Mouse (Mus musculus): ENCODE measurements around the gene Rnase13. TPM values are rescaled to one million over a fixed set of nuclear protein-coding genes. Genes with fewer than 3 reads are reported as not detected.

The Rnase13 gene
- total RNA-seq, 2 experiments from 2014 or later: not detected

DNA sequence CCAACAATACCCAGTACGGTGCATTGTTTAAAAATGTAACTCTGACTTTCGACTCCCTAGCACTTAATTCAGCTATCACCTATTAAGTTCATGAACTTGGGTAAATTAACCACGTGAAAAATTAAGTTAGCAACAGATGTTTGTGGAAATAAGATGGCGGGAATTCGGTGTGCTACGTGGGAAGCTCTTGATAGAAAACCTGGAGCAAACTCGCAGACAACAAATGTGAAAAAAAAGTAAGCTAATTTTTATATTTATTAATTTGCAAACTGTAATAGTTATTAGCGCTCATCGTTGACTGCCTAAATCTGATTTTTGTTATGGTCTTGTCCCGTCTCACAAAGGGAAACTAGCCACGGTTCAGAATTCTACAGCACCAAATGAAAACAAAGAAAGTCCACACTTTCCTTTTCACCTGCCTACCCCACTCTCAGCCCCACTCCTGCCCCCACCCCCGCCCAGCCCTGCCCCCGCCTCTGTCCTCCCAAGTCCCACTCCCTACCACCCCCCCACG is 38.5 kb downstream of the Rnase13 start:
- no peak for ATAC-seq (replicated peaks; ENCODE audit: poor library complexity)

DNA sequence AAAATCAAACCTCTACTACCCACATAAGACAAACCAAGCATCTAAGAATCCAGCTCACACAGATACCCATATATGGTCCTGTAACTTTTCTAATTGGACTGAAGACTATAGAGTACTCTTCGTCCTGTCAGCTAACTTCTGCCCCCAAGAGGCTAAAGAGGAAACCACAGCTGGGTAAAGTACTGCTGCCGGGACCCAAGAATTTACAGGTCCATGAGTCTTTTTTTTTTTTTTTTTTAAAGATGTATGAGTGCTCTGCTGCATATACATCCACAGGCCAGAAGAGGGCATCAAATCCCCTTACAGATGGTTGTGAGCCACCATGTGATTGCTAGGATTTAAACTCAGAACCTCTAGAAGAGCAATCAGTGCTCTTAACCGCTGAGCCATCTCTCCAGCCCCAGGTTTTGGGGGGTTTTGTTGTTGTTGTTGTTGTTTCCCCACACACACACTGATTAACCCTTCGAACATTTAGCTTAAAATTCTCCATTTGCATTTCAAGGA is 39.0 kb downstream of the Rnase13 start:
- peak; percentile 69 for ATAC-seq (replicated peaks; ENCODE audit: poor library complexity)

DNA sequence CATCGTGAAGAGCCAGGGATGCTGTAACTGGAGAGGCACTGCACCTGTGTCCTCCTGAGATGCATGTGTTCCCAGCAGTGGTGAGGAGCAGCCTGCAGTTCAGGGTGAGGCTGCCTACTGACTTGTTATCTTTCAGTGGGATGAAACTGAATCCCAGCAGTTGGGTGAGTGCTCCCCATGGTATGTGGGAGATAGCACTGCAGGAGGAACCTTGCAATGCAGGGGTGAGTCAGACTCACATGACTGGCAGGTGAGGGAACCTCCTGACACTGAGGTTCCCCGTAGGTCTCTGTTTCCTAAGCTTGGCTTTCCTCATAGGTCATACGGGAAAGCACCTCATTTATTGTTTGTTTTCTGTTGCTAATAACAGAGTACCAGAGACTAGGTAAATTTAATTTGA is 45.1 kb downstream of the Rnase13 start:
- ATAC-seq (replicated peaks; ENCODE audit: poor library complexity): no peak

DNA sequence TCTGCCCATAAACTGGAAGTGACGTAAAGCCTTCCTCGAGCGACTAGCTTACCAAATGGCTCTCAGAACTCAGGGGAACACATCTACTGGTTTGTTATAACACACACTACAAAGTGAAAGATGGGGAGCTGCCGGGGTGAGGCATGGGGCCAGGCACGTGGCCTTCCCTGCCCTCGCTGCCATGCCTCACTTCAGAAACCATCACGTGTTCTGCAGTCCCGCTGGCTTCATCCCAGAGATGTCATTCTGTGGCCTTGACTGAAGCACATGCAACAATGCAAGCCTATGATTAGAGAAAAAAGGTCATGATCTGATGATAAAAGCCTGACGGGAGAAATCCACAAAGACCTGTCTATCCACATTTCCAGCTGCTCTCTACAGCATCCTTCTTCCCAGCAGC is 50.8 kb downstream of the Rnase13 start:
- ATAC-seq (replicated peaks; ENCODE audit: poor library complexity): no peak

Other genes with a start within 250 kb of the Rnase13 start
- not detected in 2 replicates for gene Gm17079, start 227.3 kb downstream of the Rnase13 start, total RNA-seq (2015)
- not detected in 2 replicates for gene Gm17079, start 227.3 kb downstream of the Rnase13 start, total RNA-seq (2017)
- gene Gm5800, start 205.6 kb downstream of the Rnase13 start, total RNA-seq (2015): not detected in 2 replicates
- gene Gm5800, start 205.6 kb downstream of the Rnase13 start, total RNA-seq (2017): not detected in 2 replicates
- not detected in 2 replicates for gene Ang4, start 149.2 kb downstream of the Rnase13 start, total RNA-seq (2015)
- gene Ang4, start 149.2 kb downstream of the Rnase13 start, total RNA-seq (2017): not detected in 2 replicates
- gene AY358078, start 122.7 kb downstream of the Rnase13 start, total RNA-seq (2015): not detected in 2 replicates
- gene AY358078, start 122.7 kb downstream of the Rnase13 start, total RNA-seq (2017): not detected in 2 replicates
- 5.8 and 12.8 TPM in 2 replicates for gene Ear6, start 69.1 kb downstream of the Rnase13 start, total RNA-seq (2015)
- 7.5 and 19.0 TPM in 2 replicates for gene Ear6, start 69.1 kb downstream of the Rnase13 start, total RNA-seq (2017)
- 6.7 and 10.1 TPM in 2 replicates for gene Mettl17, start 37.9 kb downstream of the Rnase13 start, total RNA-seq (2015)
- gene Mettl17, start 37.9 kb downstream of the Rnase13 start, total RNA-seq (2017): 14.7 and 15.5 TPM in 2 replicates
- gene Slc39a2, start 29.9 kb downstream of the Rnase13 start, total RNA-seq (2015): 0.10 and 0.34 TPM in 2 replicates
- 0.17 TPM in 1 of 2 replicates, not detected in the other for gene Slc39a2, start 29.9 kb downstream of the Rnase13 start, total RNA-seq (2017)
- gene Ndrg2, start 8.6 kb downstream of the Rnase13 start, total RNA-seq (2015): 8.9 and 10.4 TPM in 2 replicates
- gene Ndrg2, start 8.6 kb downstream of the Rnase13 start, total RNA-seq (2017): 7.0 and 15.6 TPM in 2 replicates
- gene Tppp2, start 4.3 kb downstream of the Rnase13 start, total RNA-seq (2015): not detected in 2 replicates
- not detected in 2 replicates for gene Tppp2, start 4.3 kb downstream of the Rnase13 start, total RNA-seq (2017)
- 3.0 and 9.1 TPM in 2 replicates for gene Arhgef40, start 61.9 kb upstream of the Rnase13 start, total RNA-seq (2015)
- gene Arhgef40, start 61.9 kb upstream of the Rnase13 start, total RNA-seq (2017): 5.0 and 15.2 TPM in 2 replicates
- 0.30 TPM in 1 of 2 replicates, not detected in the other for gene Tmem253, start 92.9 kb upstream of the Rnase13 start, total RNA-seq (2015)
- not detected in 2 replicates for gene Tmem253, start 92.9 kb upstream of the Rnase13 start, total RNA-seq (2017)
- 6.5 and 8.5 TPM in 2 replicates for gene Zfp219, start 98.0 kb upstream of the Rnase13 start, total RNA-seq (2015)
- gene Zfp219, start 98.0 kb upstream of the Rnase13 start, total RNA-seq (2017): 8.2 and 15.1 TPM in 2 replicates
- not detected in 2 replicates for gene Olfr221, start 119.7 kb upstream of the Rnase13 start, total RNA-seq (2015)
- gene Olfr221, start 119.7 kb upstream of the Rnase13 start, total RNA-seq (2017): not detected in 2 replicates
- 353 and 414 TPM in 2 replicates for gene Hnrnpc, start 181.3 kb upstream of the Rnase13 start, total RNA-seq (2015)
- gene Hnrnpc, start 181.3 kb upstream of the Rnase13 start, total RNA-seq (2017): 560 and 665 TPM in 2 replicates
- gene Rpgrip1, start 187.9 kb upstream of the Rnase13 start, total RNA-seq (2015): 5.2 and 7.9 TPM in 2 replicates
- gene Rpgrip1, start 187.9 kb upstream of the Rnase13 start, total RNA-seq (2017): 3.3 and 7.1 TPM in 2 replicates